Mouse (Mus musculus): ENCODE measurements around the gene Cdyl. TPM values are rescaled to one million over a fixed set of nuclear protein-coding genes. Genes with fewer than 3 reads are reported as not detected.
"Not testable (repeated sequence)": the region's sequence is repeated elsewhere in the genome, so short reads cannot be mapped to it uniquely, and the experiment has no call there.

The Cdyl gene
- polyA plus RNA-seq, 1 experiment = 5.5 TPM

DNA sequence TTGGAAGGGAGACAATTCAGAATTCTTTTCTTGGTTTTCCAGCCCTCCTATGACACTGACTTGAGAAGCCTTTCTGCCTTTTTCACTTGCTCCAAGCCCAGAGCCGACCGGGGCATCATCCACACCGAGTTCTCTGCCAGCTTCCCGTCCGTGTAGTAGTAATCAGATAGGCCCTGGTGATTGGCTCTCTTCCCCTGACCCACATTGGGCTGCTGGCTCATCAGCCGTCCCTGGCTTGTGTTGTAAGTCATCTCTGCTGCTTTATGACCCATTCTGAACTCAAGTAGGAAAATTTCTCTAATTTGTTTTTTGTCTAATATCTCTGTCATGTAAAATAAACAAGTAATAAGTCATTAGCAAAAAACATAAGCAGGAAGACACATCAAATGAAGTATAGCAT, 173.0 kb downstream of the Cdyl start:
- WGBS = 55% methylated on average over 6 of the region's 6 CpGs
- Histone ChIP-seq H3K4me1 (ENCODE audit: control insufficient read depth, insufficient read depth, low read length) (no peaks in the 10 kb centered on the region), H3K4me3 (replicated peaks; ENCODE audit: extremely low read depth, low read depth, low read length) (no peak overlapping the region)
- TF ChIP-seq POLR2A (IDR thresholded peaks at IDR 0.05; ENCODE audit: borderline replicate concordance, extremely low read depth, low read depth, low read length) (no peak), CTCF (IDR thresholded peaks at IDR 0.05; ENCODE audit: insufficient read depth, low read length) (no peak)
- no peak for DNase-seq

DNA sequence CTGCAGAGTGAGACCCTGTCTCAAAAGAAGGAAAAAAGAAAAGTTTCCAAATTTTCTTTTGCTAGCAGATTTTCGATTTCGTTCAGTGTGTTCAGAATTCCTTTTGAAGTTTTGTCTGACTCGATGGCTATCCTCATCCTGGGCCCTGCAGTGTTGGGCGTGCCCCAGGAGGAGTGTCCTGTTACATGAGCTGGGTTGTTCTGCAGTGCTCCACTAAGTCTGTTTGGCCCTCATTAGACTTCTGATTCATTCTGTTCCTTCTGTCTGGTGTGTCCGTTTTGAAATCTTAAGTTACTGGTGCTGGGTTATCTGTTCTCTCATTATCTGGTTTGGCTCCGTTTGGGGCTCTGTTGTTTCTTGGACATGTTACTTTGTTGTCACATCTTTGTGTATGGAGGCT, 174.3 kb downstream of the Cdyl start:
- H3K4me3 ChIP-seq (replicated peaks; ENCODE audit: extremely low read depth, low read depth, low read length) = no peak overlapping the region
- WGBS = 58% methylated on average over 6 of the region's 6 CpGs
- TF ChIP-seq POLR2A (IDR thresholded peaks at IDR 0.05; ENCODE audit: borderline replicate concordance, extremely low read depth, low read depth, low read length) = no peak
- no peak for TF ChIP-seq CTCF (IDR thresholded peaks at IDR 0.05; ENCODE audit: insufficient read depth, low read length)
- H3K4me1 ChIP-seq (ENCODE audit: control insufficient read depth, insufficient read depth, low read length) = no peaks in the 10 kb centered on the region
- DNase-seq = no peak

DNA sequence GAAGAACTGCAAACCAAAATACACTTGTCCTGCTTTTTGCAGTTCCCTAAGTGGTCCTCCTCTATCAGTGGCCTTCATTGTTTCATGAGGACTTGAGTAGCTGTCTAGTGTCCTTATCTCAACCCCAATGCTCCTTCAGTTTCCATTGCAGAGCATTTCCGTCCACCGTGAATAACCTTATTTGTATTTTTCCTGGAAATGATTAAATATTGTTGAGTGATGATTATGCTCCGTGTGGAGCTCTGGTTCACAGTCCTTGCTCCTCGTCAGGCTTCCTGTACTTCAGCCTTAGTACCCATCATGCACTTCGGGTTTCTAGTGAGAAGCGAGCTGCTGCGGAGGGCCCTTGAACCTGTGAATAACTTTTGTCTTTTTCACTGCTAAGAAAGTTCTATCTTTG, 176.0 kb downstream of the Cdyl start:
- DNase-seq = no peak
- no peak for TF ChIP-seq CTCF (IDR thresholded peaks at IDR 0.05; ENCODE audit: insufficient read depth, low read length)
- no peak for TF ChIP-seq POLR2A (IDR thresholded peaks at IDR 0.05; ENCODE audit: borderline replicate concordance, extremely low read depth, low read depth, low read length)
- Histone ChIP-seq H3K4me3 (replicated peaks; ENCODE audit: extremely low read depth, low read depth, low read length) (no peak overlapping the region), H3K4me1 (ENCODE audit: control insufficient read depth, insufficient read depth, low read length) (no peaks in the 10 kb centered on the region)
- WGBS = 59% methylated on average over 7 of the region's 7 CpGs

DNA sequence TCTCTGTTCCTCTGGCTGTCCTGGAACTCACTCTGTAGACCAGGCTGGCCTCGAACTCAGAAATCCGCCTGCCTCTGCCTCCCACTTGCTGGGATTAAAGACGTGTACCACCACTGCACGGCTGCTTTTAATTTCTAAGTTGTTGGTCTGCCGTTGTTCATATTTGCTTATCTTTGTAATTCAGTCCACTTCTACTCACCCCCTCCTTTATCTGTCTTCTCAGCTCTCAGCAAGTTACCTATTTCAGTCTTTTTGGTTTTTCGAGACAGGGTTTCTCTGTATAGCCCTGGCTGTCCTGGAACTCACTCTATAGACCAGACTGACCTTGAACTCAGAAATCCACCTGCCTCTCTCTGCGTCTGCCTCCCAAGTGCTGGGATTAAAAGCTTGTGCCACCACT, 176.9 kb downstream of the Cdyl start:
- WGBS = 86% methylated on average over 7 of the region's 7 CpGs
- H3K4me1 ChIP-seq (ENCODE audit: control insufficient read depth, insufficient read depth, low read length); DNase-seq; H3K4me3 ChIP-seq (replicated peaks; ENCODE audit: extremely low read depth, low read depth, low read length): not testable (repeated sequence)

DNA sequence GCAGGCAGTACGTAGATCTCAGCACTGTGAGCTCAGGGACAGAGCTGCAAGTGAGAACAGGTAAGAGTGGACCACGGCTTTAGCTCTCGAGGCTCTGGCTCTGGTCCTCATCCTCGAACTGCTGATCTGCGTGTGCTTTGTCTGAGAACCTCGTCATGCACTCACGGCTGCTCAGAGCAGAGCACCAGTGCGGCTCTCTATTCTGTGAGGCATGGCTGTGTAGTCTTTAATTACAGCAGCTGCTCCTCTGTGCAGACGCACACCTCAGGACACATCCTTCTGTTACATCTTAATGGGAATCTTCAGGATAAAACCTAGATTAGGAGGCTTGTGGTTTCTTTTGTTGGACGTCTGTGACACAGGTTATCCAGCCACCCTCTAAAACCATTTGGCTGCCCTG, 180.5 kb downstream of the Cdyl start:
- TF ChIP-seq CTCF (IDR thresholded peaks at IDR 0.05; ENCODE audit: insufficient read depth, low read length) (no peak), POLR2A (IDR thresholded peaks at IDR 0.05; ENCODE audit: borderline replicate concordance, extremely low read depth, low read depth, low read length) (no peak)
- WGBS = 86% methylated on average over 10 of the region's 10 CpGs
- DNase-seq = no peak

DNA sequence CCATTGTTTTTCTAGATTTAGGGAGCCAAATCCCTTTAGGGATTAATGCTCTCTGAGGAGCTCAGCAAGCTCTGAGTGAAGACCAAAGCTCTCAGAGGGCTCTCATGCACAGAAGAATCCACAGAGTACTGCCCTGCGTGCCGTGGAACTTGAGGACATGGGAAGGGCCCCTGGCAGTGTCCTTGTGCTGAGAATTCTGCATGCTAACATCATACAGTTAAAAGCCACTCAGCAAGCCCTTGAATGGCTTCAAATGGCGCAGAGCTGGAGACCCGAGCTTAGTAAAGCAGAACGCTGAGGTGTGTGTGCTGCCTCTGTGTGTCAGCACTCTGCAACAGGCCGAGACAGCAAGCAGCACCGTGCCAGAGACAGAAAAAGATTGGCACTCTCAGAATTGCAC, 183.8 kb downstream of the Cdyl start:
- no peak for TF ChIP-seq CTCF (IDR thresholded peaks at IDR 0.05; ENCODE audit: insufficient read depth, low read length)
- no peak for TF ChIP-seq POLR2A (IDR thresholded peaks at IDR 0.05; ENCODE audit: borderline replicate concordance, extremely low read depth, low read depth, low read length)
- DNase-seq = no peak
- H3K4me3 ChIP-seq (replicated peaks; ENCODE audit: extremely low read depth, low read depth, low read length) = no peak overlapping the region
- H3K4me1 ChIP-seq (ENCODE audit: control insufficient read depth, insufficient read depth, low read length) = no peaks in the 10 kb centered on the region
- WGBS = 67% methylated on average over 7 of the region's 7 CpGs

More for the DNA sequence above, 180.5 kb downstream of the Cdyl start:
- Histone ChIP-seq H3K4me3 (replicated peaks; ENCODE audit: extremely low read depth, low read depth, low read length) (no peak overlapping the region), H3K4me1 (ENCODE audit: control insufficient read depth, insufficient read depth, low read length) (no peaks in the 10 kb centered on the region)

DNA sequence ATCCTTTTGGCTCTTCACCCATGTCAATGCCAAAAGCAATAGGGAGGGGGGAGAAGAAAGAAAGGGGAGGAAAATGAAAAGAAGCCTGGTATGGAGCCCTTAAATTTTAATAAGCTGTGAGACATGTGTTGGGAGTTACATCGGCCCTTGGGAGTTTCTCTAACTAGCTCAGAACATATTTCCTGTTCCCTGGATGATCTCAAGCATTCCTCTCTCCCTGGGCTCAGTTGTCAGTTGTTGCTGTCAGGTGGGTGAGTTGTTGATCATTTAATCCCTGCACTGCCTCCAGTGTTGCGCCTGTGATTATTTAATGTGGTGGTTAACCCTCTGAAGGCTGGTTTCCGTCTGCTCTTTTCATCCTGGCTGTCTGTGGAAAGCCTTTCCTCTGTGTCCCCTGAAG, 185.7 kb downstream of the Cdyl start:
- WGBS = 72% methylated on average over 3 of the region's 3 CpGs
- TF ChIP-seq POLR2A (IDR thresholded peaks at IDR 0.05; ENCODE audit: borderline replicate concordance, extremely low read depth, low read depth, low read length) = no peak
- TF ChIP-seq CTCF (IDR thresholded peaks at IDR 0.05; ENCODE audit: insufficient read depth, low read length) = no peak
- Histone ChIP-seq H3K4me3 (replicated peaks; ENCODE audit: extremely low read depth, low read depth, low read length) (no peak overlapping the region), H3K4me1 (ENCODE audit: control insufficient read depth, insufficient read depth, low read length) (peaks cover 5% of the 10 kb centered on the region; the same call in 1 of the 2 replicates)
- no peak for DNase-seq

DNA sequence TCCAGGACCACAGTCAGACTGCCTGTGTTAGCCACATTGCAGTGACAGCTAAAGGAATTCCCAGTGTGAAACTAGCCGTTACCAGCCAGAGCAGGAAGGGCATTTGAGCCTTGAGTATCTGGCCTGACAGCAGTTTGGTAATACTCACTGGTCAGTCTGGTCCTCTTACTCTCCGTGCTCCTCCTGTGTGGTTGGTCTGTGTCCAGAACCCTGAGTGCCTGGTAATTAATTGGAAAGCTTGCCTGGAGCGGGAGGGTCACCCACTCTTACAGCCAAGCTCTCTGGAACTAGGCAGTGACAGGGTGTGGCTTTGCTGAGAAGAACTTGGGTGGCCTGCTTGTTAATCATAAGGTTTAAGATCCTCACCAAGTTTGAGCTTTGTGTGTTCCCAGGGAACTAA, 189.1 kb downstream of the Cdyl start:
- WGBS = 60% methylated on average over 3 of the region's 3 CpGs
- Histone ChIP-seq H3K4me3 (replicated peaks; ENCODE audit: extremely low read depth, low read depth, low read length) (no peak overlapping the region), H3K4me1 (ENCODE audit: control insufficient read depth, insufficient read depth, low read length) (peaks cover 5% of the 10 kb centered on the region; the same call in 1 of the 2 replicates)
- peak; percentile 19 for DNase-seq
- TF ChIP-seq CTCF (IDR thresholded peaks at IDR 0.05; ENCODE audit: insufficient read depth, low read length) (no peak), POLR2A (IDR thresholded peaks at IDR 0.05; ENCODE audit: borderline replicate concordance, extremely low read depth, low read depth, low read length) (no peak)

DNA sequence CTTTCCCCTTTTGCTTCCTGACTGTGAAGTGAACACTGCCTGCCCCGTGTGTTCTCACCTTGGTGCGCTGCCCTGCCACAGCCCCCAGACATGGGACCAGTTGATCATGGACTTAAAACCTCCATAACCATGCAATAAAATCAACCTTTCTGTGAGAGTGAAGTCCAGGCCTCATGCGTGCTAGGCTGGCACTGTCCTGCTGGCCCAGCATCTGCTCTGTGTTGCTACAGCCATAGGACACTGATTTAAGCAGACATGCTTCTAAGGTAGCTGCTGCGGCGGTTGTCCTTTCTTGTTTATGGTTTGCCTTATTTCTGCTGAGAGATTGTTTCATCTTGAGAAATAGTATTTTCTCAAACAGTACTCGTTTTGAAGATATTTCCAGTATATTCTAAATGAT, 191.9 kb downstream of the Cdyl start:
- Histone ChIP-seq H3K4me1 (ENCODE audit: control insufficient read depth, insufficient read depth, low read length) (peaks cover 5% of the 10 kb centered on the region; the same call in 1 of the 2 replicates), H3K4me3 (replicated peaks; ENCODE audit: extremely low read depth, low read depth, low read length) (no peak overlapping the region)
- TF ChIP-seq POLR2A (IDR thresholded peaks at IDR 0.05; ENCODE audit: borderline replicate concordance, extremely low read depth, low read depth, low read length) (no peak), CTCF (IDR thresholded peaks at IDR 0.05; ENCODE audit: insufficient read depth, low read length) (no peak)
- no peak for DNase-seq
- 93% methylated on average over 6 of the region's 6 CpGs for WGBS

DNA sequence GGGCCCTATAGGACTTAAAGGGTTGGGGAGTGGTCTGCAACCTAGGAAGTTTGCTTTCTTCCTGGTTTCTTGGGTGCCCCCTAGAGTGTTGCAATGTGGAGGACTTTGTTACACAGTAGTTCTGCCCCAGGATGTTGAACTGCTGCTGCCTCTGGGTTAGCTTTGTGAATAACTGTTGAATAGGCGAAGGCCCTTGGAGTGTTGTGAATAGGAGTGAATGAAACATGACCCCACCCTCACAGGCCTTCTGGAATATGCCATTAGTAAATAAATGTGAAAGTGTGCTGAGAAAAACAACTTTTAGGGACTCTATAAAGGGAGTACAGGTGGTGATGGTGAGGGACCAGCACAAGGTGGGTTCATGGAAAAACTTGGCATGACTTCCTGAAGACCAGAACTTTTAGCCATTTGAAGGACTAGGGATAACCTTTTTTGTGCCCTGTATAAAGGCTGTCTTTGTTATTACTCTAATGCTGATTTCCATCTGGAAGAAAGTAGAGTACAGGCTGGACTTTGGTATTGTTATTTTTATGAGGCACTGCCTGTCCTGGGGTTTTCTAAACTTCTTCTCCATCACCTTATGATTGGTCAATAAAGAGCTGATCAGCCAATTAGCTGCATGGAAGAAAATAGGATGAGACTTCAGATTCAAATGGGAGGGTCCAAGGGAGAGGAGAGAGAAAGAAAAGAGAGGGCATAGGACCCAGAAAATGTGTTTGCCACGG, 193.4 kb downstream of the Cdyl start:
- Histone ChIP-seq H3K4me3 (replicated peaks; ENCODE audit: extremely low read depth, low read depth, low read length) (no peak overlapping the region), H3K4me1 (ENCODE audit: control insufficient read depth, insufficient read depth, low read length) (peaks cover 5% of the 10 kb centered on the region; the same call in 1 of the 2 replicates)
- DNase-seq = no peak
- no peak for TF ChIP-seq POLR2A (IDR thresholded peaks at IDR 0.05; ENCODE audit: borderline replicate concordance, extremely low read depth, low read depth, low read length)
- no peak for TF ChIP-seq CTCF (IDR thresholded peaks at IDR 0.05; ENCODE audit: insufficient read depth, low read length)
- WGBS = 79% methylated on average over 2 of the region's 2 CpGs

All from lung, adult 2 months (tissue).